Mouse (Mus musculus) ES-Bruce4 (cell line): ENCODE results near the gene Snx29.

Experiments used
- CTCF ChIP-seq: IDR thresholded peaks from one replicate; pipeline ENCODE4 v1.8.1; 2011; ENCODE audit warnings: low read depth, low read length
- POLR2A ChIP-seq: IDR thresholded peaks from one replicate; pipeline ENCODE4 v1.8.1; 2011; ENCODE audit warnings: low read length; ENCODE audit not compliant: insufficient read depth

- TF ChIP-seq POLR2A (no peak), CTCF (no peak)
Observed at GRCm38 (mm10) chr16:11496721-11497120, 174.0 kb downstream of the Snx29 start.
